In genomic region chr2:58324118-58324901, GRCm38 (mm10) we compare ENCODE assay signal across 8 mouse cellular contexts. TPM values are rescaled to one million over a fixed set of nuclear protein-coding genes. Genes with fewer than 3 reads are reported as not detected.
A peak's percentile ranks its signal among the peaks of the same experiment; 100 is the strongest.
DNase-seq lines count a peak whose midpoint lies in the region; ATAC-seq lines count a peak whose summit lies in the region.

No protein-coding gene starts in this region.

- no peak overlapping the region for H3K27ac ChIP-seq in kidney, embryonic 14.5 days (ENCODE audit: low read depth, low read length)
- H3K27ac ChIP-seq in liver, embryonic 12.5 days: no peak overlapping the region
- H3K27ac ChIP-seq in stomach, embryonic 16.5 days (ENCODE audit: low read length): no peak overlapping the region

- ATAC-seq in kidney, embryonic 14.5 days (ENCODE audit: low FRiP score, low TSS enrichment): peak; percentile 95
- ATAC-seq in liver, embryonic 12.5 days: no peak
- ATAC-seq in stomach, embryonic 16.5 days (ENCODE audit: insufficient read depth, low FRiP score): peak; percentile 56; the same call in 1 of the 2 replicates

- H3K4me3 ChIP-seq in kidney, embryonic 14.5 days (ENCODE audit: low read length): peak overlapping the region; percentile 39
- peak overlapping the region; percentile 23 for H3K4me3 ChIP-seq in liver, embryonic 12.5 days
- peak overlapping the region; percentile 46 for H3K4me3 ChIP-seq in stomach, embryonic 16.5 days (replicated peaks; ENCODE audit: low read length)

- 10% methylated on average over 22 of the region's 23 CpGs for WGBS in kidney, embryonic 14.5 days
- WGBS in liver, embryonic 12.5 days (ENCODE audit: insufficient replicate concordance): 10% methylated on average over 23 of the region's 23 CpGs
- 16% methylated on average over 23 of the region's 23 CpGs for WGBS in stomach, embryonic 16.5 days

- no peaks in the 10 kb centered on the region for H3K36me3 ChIP-seq in kidney, embryonic 14.5 days (ENCODE audit: control insufficient read depth, insufficient read depth, low read length)
- H3K36me3 ChIP-seq in liver, embryonic 12.5 days: no peaks in the 10 kb centered on the region
- H3K36me3 ChIP-seq in stomach, embryonic 16.5 days (ENCODE audit: control insufficient read depth, insufficient read depth, low read length): no peaks in the 10 kb centered on the region

- H3K4me1 ChIP-seq in kidney, embryonic 14.5 days (ENCODE audit: control insufficient read depth, insufficient read depth, low read length): no peaks in the 10 kb centered on the region
- H3K4me1 ChIP-seq in liver, embryonic 12.5 days: peaks cover 3% of the 10 kb centered on the region; the same call in 1 of the 2 replicates
- no peaks in the 10 kb centered on the region for H3K4me1 ChIP-seq in stomach, embryonic 16.5 days (ENCODE audit: control insufficient read depth, insufficient read depth, low read length)

- H3K4me2 ChIP-seq in kidney, embryonic 14.5 days (replicated peaks; ENCODE audit: low read depth, low read length): peak overlapping the region; percentile 85
- H3K4me2 ChIP-seq in liver, embryonic 12.5 days: peak overlapping the region; percentile 63
- peak overlapping the region; percentile 74 for H3K4me2 ChIP-seq in stomach, embryonic 16.5 days (ENCODE audit: low read depth, low read length)

- no peaks in the 10 kb centered on the region for H3K27me3 ChIP-seq in kidney, embryonic 14.5 days (ENCODE audit: control insufficient read depth, insufficient read depth, low read length)
- no peaks in the 10 kb centered on the region for H3K27me3 ChIP-seq in liver, embryonic 12.5 days (replicated peaks)
- H3K27me3 ChIP-seq in stomach, embryonic 16.5 days (ENCODE audit: control insufficient read depth, insufficient read depth, low read length): no peaks in the 10 kb centered on the region

- no peaks in the 10 kb centered on the region for H3K9me3 ChIP-seq in kidney, embryonic 14.5 days (ENCODE audit: control insufficient read depth, low read length)
- H3K9me3 ChIP-seq in liver, embryonic 12.5 days (replicated peaks): no peaks in the 10 kb centered on the region
- H3K9me3 ChIP-seq in stomach, embryonic 16.5 days (replicated peaks; ENCODE audit: control insufficient read depth, low read length): no peaks in the 10 kb centered on the region

- H3K9ac ChIP-seq in kidney, embryonic 14.5 days (ENCODE audit: low read depth, low read length): peak overlapping the region; percentile 59
- H3K9ac ChIP-seq in liver, embryonic 12.5 days: no peak overlapping the region
- peak overlapping the region; percentile 73 for H3K9ac ChIP-seq in stomach, embryonic 16.5 days (ENCODE audit: low read length)

- no peak for DNase-seq in kidney, adult 8-10 months
- DNase-seq in cerebellum, adult 9-10 months: peak; percentile 67
- peak; percentile 45 to 59 for DNase-seq in frontal cortex, postnatal 10 days (ENCODE audit: low spot score in 2 of 2)
- DNase-seq in kidney, postnatal 25 days: peak; percentile 4 to 37
- DNase-seq in naive thymus-derived CD4-positive, alpha-beta T cell, adult 2 months (ENCODE audit: low read depth): peak; percentile 64

RNA-seq across cellular contexts. Expression of gene Acvr1c, which starts 33.4 kb away (rescaled TPM):
- polyA plus RNA-seq in kidney, embryonic 14.5 days (2014; fragmentation: Nextera tagmentation; extraction: Ambion mirVana): 0.11 and 0.20 TPM in 2 replicates
- 0.02 and 0.05 TPM in 2 replicates for polyA plus RNA-seq in liver, embryonic 12.5 days (2016; fragmentation: Nextera tagmentation; extraction: Ambion mirVana)
- 1.1 and 1.6 TPM in 2 replicates for polyA plus RNA-seq in stomach, embryonic 16.5 days (2015; fragmentation: Nextera tagmentation; extraction: Ambion mirVana)

Comparison
In these comparisons a context has a peak if more than half of its experiments do, and no peak if none do; other contexts are left out.
1. DNase-seq: peak in cerebellum, adult 9-10 months (single experiment), frontal cortex, postnatal 10 days (2 of 2), kidney, postnatal 25 days (2 of 2) and naive thymus-derived CD4-positive, alpha-beta T cell, adult 2 months (single experiment); none in kidney, adult 8-10 months (0 of 2).
2. Peak in every context shown above with its lines, with median percentiles within 50 percentile points of each other: H3K4me2 ChIP-seq and H3K4me3 ChIP-seq.